Mouse (Mus musculus) intestine, embryonic 16.5 days (tissue): ENCODE results near the gene Adora2a. TPM values are rescaled to one million over a fixed set of nuclear protein-coding genes. Genes with fewer than 3 reads are reported as not detected.
"Not testable (repeated sequence)": the region's sequence is repeated elsewhere in the genome, so short reads cannot be mapped to it uniquely, and the experiment has no call there.

Source experiments
- ATAC-seq: fragments of 200-750 bp; cut with Nextera tagmentation; 2 replicates; pipeline ENCODE4 v1.8.0; 2017; ENCODE audit warnings: moderate TSS enrichment, moderate library complexity
- H3K27ac ChIP-seq: fragments of 300-500 bp; sonication (generic); 2 replicates; pipeline ENCODE4 v1.5.1; 2014; ENCODE audit warnings: mild to moderate bottlenecking, low read length
- H3K27me3 ChIP-seq: fragments of 300-500 bp; sonication (generic); replicated peaks from 2 replicates; pipeline ENCODE4 v1.6.1; 2014; ENCODE audit warnings: low read length, control low read depth, mixed read lengths; ENCODE audit not compliant: control insufficient read depth, insufficient read depth
- H3K36me3 ChIP-seq: fragments of 300-500 bp; sonication (generic); 2 replicates; pipeline ENCODE4 v1.6.1; 2014; ENCODE audit warnings: low read length, control low read depth; ENCODE audit not compliant: control insufficient read depth, insufficient read depth
- H3K4me1 ChIP-seq: fragments of 300-500 bp; sonication (generic); 2 replicates; pipeline ENCODE4 v1.6.1; 2014; ENCODE audit warnings: low read length, control low read depth, mixed read lengths; ENCODE audit not compliant: control insufficient read depth, insufficient read depth
- H3K4me2 ChIP-seq: fragments of 300-500 bp; sonication (generic); 2 replicates; pipeline ENCODE4 v1.6.1; 2014; ENCODE audit warnings: low read depth, low read length, control low read depth
- H3K4me3 ChIP-seq: fragments of 300-500 bp; sonication (generic); 2 replicates; pipeline ENCODE4 v1.5.1; 2014; ENCODE audit warnings: mild to moderate bottlenecking, low read length
- H3K9ac ChIP-seq: fragments of 300-500 bp; sonication (generic); 2 replicates; pipeline ENCODE4 v1.6.1; 2014; ENCODE audit warnings: low read depth, low read length
- H3K9me3 ChIP-seq: fragments of 300-500 bp; sonication (generic); 2 replicates; pipeline ENCODE4 v1.6.1; 2016; ENCODE audit warnings: low read length, control low read depth; ENCODE audit not compliant: control insufficient read depth
- WGBS: fragments of 180-500 bp; shearing (Covaris S2); extraction: QIAGEN DNeasy Blood & Tissue Kit; methylation state at CpG from one replicate; pipeline ENCODE4 v1.1.7; 2014; 5-methylcytosine and 5-hydroxymethylcytosine counted together
- polyA plus RNA-seq: library from polyadenylated mRNA; unstranded; fragments of >200 nt; fragmentation: Nextera tagmentation; extraction: Ambion mirVana; gene quantifications from 2 replicates; pipeline ENCODE4 v1.2.1, GENCODE M21; 2015

The Adora2a gene
- polyA plus RNA-seq, 1 experiment from 2014 or later, result 3.2 TPM

GRCm38 (mm10) chr10:75292206-75292605 is 24.5 kb upstream of the Adora2a start:
- WGBS, result 90% methylated on average over 8 of the region's 8 CpGs
- not testable (repeated sequence) for H3K4me2 ChIP-seq, H3K9me3 ChIP-seq, H3K4me1 ChIP-seq, H3K27ac ChIP-seq, H3K9ac ChIP-seq, ATAC-seq, H3K4me3 ChIP-seq, H3K27me3 ChIP-seq, H3K36me3 ChIP-seq

GRCm38 (mm10) chr10:75293288-75293687 is 23.4 kb upstream of the Adora2a start:
- Histone ChIP-seq H3K4me2 (no peak overlapping the region), H3K27ac (no peak overlapping the region), H3K27me3 (no peaks in the 10 kb centered on the region), H3K4me1 (no peaks in the 10 kb centered on the region), H3K9me3 (no peaks in the 10 kb centered on the region), H3K4me3 (no peak overlapping the region), H3K36me3 (no peaks in the 10 kb centered on the region; the same call in 1 of the 2 replicates), H3K9ac (no peak overlapping the region)
- ATAC-seq, result no peak
- 61% methylated on average over 3 of the region's 3 CpGs for WGBS

- Histone ChIP-seq H3K4me3 (no peak overlapping the region), H3K4me2 (no peak overlapping the region), H3K36me3 (no peaks in the 10 kb centered on the region), H3K9ac (no peak overlapping the region), H3K27me3 (no peaks in the 10 kb centered on the region), H3K9me3 (no peaks in the 10 kb centered on the region), H3K27ac (peak overlapping the region; percentile 55; the same call in 1 of the 2 replicates), H3K4me1 (peaks cover 5% of the 10 kb centered on the region; the same call in 1 of the 2 replicates)
- ATAC-seq, result 0 out of 2 replicates have a peak, but pooled peaks have one; percentile 37
- WGBS, result 71% methylated on average over 4 of the region's 4 CpGs
Observed at GRCm38 (mm10) chr10:75294362-75294761, 22.3 kb upstream of the Adora2a start.

- H3K4me2 ChIP-seq, result no peak overlapping the region
- H3K4me3 ChIP-seq, result no peak overlapping the region
- ATAC-seq, result no peak
- no peak overlapping the region for H3K9ac ChIP-seq
- 73% methylated on average over 4 of the region's 4 CpGs for WGBS
- H3K4me1 ChIP-seq, result peaks cover 9% of the 10 kb centered on the region; the same call in 1 of the 2 replicates
- no peaks in the 10 kb centered on the region for H3K9me3 ChIP-seq
- H3K27me3 ChIP-seq, result no peaks in the 10 kb centered on the region
- H3K27ac ChIP-seq, result peak overlapping the region; percentile 7; the same call in 1 of the 2 replicates
- no peaks in the 10 kb centered on the region for H3K36me3 ChIP-seq
Observed at GRCm38 (mm10) chr10:75294926-75295325, 21.8 kb upstream of the Adora2a start.

GRCm38 (mm10) chr10:75298608-75299007 is 18.1 kb upstream of the Adora2a start:
- H3K36me3 ChIP-seq, result no peaks in the 10 kb centered on the region
- H3K4me1 ChIP-seq, result peaks cover 13% of the 10 kb centered on the region; the same call in 1 of the 2 replicates
- ATAC-seq, result no peak
- 90% methylated on average over 5 of the region's 5 CpGs for WGBS
- H3K27me3 ChIP-seq, result no peaks in the 10 kb centered on the region
- H3K4me2 ChIP-seq, result no peak overlapping the region
- no peak overlapping the region for H3K4me3 ChIP-seq
- no peaks in the 10 kb centered on the region for H3K9me3 ChIP-seq
- H3K27ac ChIP-seq, result no peak overlapping the region; the same call in 1 of the 2 replicates
- H3K9ac ChIP-seq, result no peak overlapping the region

GRCm38 (mm10) chr10:75299785-75300418 is 16.8 kb upstream of the Adora2a start:
- H3K4me1 ChIP-seq, result peaks cover 13% of the 10 kb centered on the region; the same call in 1 of the 2 replicates
- no peak overlapping the region for H3K9ac ChIP-seq
- H3K36me3 ChIP-seq, result 0 out of 2 replicates have a peak, but pooled peaks cover 4% of the 10 kb centered on the region
- peak overlapping the region; percentile 64 for H3K27ac ChIP-seq
- no peaks in the 10 kb centered on the region for H3K9me3 ChIP-seq
- H3K27me3 ChIP-seq, result no peaks in the 10 kb centered on the region
- H3K4me2 ChIP-seq, result no peak overlapping the region
- WGBS, result 42% methylated on average over 5 of the region's 5 CpGs
- ATAC-seq, result peak; percentile 79
- no peak overlapping the region for H3K4me3 ChIP-seq

- Histone ChIP-seq H3K27ac (no peak overlapping the region), H3K36me3 (0 out of 2 replicates have a peak, but pooled peaks cover 4% of the 10 kb centered on the region), H3K4me3 (no peak overlapping the region), H3K4me2 (no peak overlapping the region), H3K9ac (no peak overlapping the region), H3K9me3 (no peaks in the 10 kb centered on the region), H3K4me1 (peaks cover 13% of the 10 kb centered on the region; the same call in 1 of the 2 replicates), H3K27me3 (no peaks in the 10 kb centered on the region)
- no peak for ATAC-seq
- 93% methylated on average over 12 of the region's 12 CpGs for WGBS
Observed at GRCm38 (mm10) chr10:75301195-75301806, 15.4 kb upstream of the Adora2a start.

- H3K4me1 ChIP-seq, result peaks cover 13% of the 10 kb centered on the region; the same call in 1 of the 2 replicates
- H3K4me3 ChIP-seq, result no peak overlapping the region
- no peak overlapping the region for H3K27ac ChIP-seq
- no peaks in the 10 kb centered on the region for H3K9me3 ChIP-seq
- 88% methylated on average over 4 of the region's 4 CpGs for WGBS
- H3K36me3 ChIP-seq, result 0 out of 2 replicates have a peak, but pooled peaks cover 4% of the 10 kb centered on the region
- no peaks in the 10 kb centered on the region for H3K27me3 ChIP-seq
- H3K9ac ChIP-seq, result no peak overlapping the region
- ATAC-seq, result no peak
- H3K4me2 ChIP-seq, result no peak overlapping the region
Observed at GRCm38 (mm10) chr10:75301937-75302336, 14.7 kb upstream of the Adora2a start.

- peaks cover 8% of the 10 kb centered on the region; the same call in 1 of the 2 replicates for H3K36me3 ChIP-seq
- no peaks in the 10 kb centered on the region for H3K9me3 ChIP-seq
- H3K4me3 ChIP-seq, result no peak overlapping the region
- H3K27me3 ChIP-seq, result no peaks in the 10 kb centered on the region
- 87% methylated on average over 4 of the region's 4 CpGs for WGBS
- no peak for ATAC-seq
- no peak overlapping the region for H3K27ac ChIP-seq
- H3K4me2 ChIP-seq, result no peak overlapping the region
- H3K4me1 ChIP-seq, result peaks cover 13% of the 10 kb centered on the region; the same call in 1 of the 2 replicates
- H3K9ac ChIP-seq, result no peak overlapping the region
Observed at GRCm38 (mm10) chr10:75302536-75302935, 14.1 kb upstream of the Adora2a start.
